ENCODE assay signal across 8 mouse cellular contexts in the genomic region with DNA sequence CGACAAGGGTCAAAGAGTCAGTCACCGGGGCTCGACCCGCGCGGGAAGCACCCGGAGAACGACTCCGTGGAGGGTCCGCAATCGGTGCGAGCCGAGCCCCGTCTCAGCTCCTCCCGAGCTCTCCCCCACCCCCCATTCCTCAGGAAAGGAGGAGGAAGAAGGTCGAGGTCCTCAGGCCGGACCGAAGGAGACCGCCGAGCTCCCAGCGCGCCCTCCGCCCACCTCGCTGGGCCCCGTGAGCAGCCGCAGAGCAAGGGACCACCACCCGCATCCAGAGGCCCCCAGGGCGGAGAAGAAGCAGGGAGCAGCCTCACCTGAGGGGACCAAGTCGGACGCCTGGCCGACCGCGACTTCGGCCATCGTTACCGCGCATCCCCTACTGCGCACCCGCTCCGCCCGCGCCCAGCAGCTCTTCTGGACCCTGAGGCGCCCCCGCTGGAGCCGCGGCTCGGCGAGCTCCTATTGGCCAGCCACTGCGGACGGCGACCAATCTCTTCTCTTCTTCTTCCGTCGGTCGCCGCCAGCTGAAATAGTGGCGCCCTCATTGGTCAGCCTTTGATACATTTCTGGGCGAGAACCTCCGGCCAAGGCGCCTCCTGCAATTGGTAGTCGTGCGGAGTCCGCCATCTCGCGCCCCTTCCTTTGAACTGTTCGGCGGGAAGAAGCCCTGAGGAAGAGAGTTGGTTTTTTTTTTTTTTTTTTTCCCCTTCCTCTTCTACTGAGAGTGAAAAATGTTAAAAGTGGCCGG. TPM values are rescaled to one million over a fixed set of nuclear protein-coding genes. Genes with fewer than 3 reads are reported as not detected.
DNase-seq lines count a peak whose midpoint lies in the region; ATAC-seq lines count a peak whose summit lies in the region.

A gene (minus strand): TSS at position 402 of the 748 bp plus-strand sequence.

- H3K27ac ChIP-seq in heart, embryonic 10.5 days: peak within 1 kb of the TSS; percentile 99
- peak within 1 kb of the TSS; percentile 97 for H3K27ac ChIP-seq in kidney, embryonic 15.5 days

- no peaks in the 10 kb centered on the region for H3K27me3 ChIP-seq in heart, embryonic 10.5 days (ENCODE audit: insufficient read depth, poor library complexity, severe bottlenecking)
- no peaks in the 10 kb centered on the region for H3K27me3 ChIP-seq in kidney, embryonic 15.5 days

- H3K4me3 ChIP-seq in heart, embryonic 10.5 days: peak within 1 kb of the TSS; percentile 94
- H3K4me3 ChIP-seq in kidney, embryonic 15.5 days (replicated peaks): peak within 1 kb of the TSS; percentile 86

- peaks cover 10% of the 10 kb centered on the region; the same call in 1 of the 2 replicates for H3K4me1 ChIP-seq in heart, embryonic 10.5 days
- H3K4me1 ChIP-seq in kidney, embryonic 15.5 days: peaks cover 12% of the 10 kb centered on the region

- H3K36me3 ChIP-seq in heart, embryonic 10.5 days: peaks cover 17% of the 10 kb centered on the region
- peaks cover 19% of the 10 kb centered on the region for H3K36me3 ChIP-seq in kidney, embryonic 15.5 days

- no peaks in the 10 kb centered on the region for H3K9me3 ChIP-seq in heart, embryonic 10.5 days
- H3K9me3 ChIP-seq in kidney, embryonic 15.5 days (replicated peaks): no peaks in the 10 kb centered on the region

- H3K9ac ChIP-seq in kidney, embryonic 15.5 days: peak within 1 kb of the TSS; percentile 92

- under 1% methylated on average over 66 of the region's 67 CpGs for WGBS in heart, embryonic 10.5 days
- under 1% methylated on average over 67 of the region's 67 CpGs for WGBS in kidney, embryonic 15.5 days

- peak within 1 kb of the TSS; percentile 65 for H3K4me2 ChIP-seq in kidney, embryonic 15.5 days

- peak; percentile 99 for ATAC-seq in erythroblast, adult 5-6 weeks (replicated peaks; ENCODE audit: low FRiP score, poor library complexity, severe bottlenecking)
- peak; percentile 99 for ATAC-seq in kidney, embryonic 15.5 days (replicated peaks; ENCODE audit: low FRiP score)
- ATAC-seq in monocyte, adult 5-6 weeks (replicated peaks; ENCODE audit: insufficient number of reproducible peaks, low FRiP score, low TSS enrichment, poor library complexity, severe bottlenecking): peak; percentile 99

- DNase-seq in B cell, adult 2 months: peak; percentile 91 to 93
- peak; percentile 99 for DNase-seq in brain, adult 2 months (ENCODE audit: low read depth, low spot score)
- DNase-seq in heart, embryonic 10.5 days (ENCODE audit: low spot score): peak; percentile 99
- DNase-seq in liver: peak; percentile 97
- DNase-seq in spleen, postnatal 4 days (ENCODE audit: low spot score in 2 of 2): peak; percentile 95 to 97

RNA-seq across cellular contexts. Expression of the gene that starts here (rescaled TPM):
- total RNA-seq in erythroblast, adult 5-6 weeks (2015; ENCODE audit: low replicate concordance): 25.9 and 29.0 TPM in 2 replicates
- total RNA-seq in erythroblast, adult 5-6 weeks (2017; ENCODE audit: low replicate concordance): 44.0 and 45.0 TPM in 2 replicates
- 57.7 and 65.2 TPM in 2 replicates for polyA plus RNA-seq in heart, embryonic 10.5 days (2016; fragmentation: Nextera tagmentation; extraction: Ambion mirVana)
- polyA plus RNA-seq in kidney, embryonic 15.5 days (2015; fragmentation: Nextera tagmentation; extraction: Ambion mirVana): 69.1 and 72.4 TPM in 2 replicates
- 29.3 to 34.8 TPM (median 33.1 TPM) in 3 replicates for total RNA-seq in monocyte, adult 5-6 weeks (2017)

Comparison
In these comparisons a context has a peak if more than half of its experiments do, and no peak if none do; other contexts are left out.
1. Peak in every context shown above with its lines: DNase-seq, ATAC-seq, H3K4me3 ChIP-seq and H3K27ac ChIP-seq.